Mouse (Mus musculus): Measurements from ENCODE around the gene Hmg20b. TPM values are rescaled to one million over a fixed set of nuclear protein-coding genes. Genes with fewer than 3 reads are reported as not detected.

The Hmg20b gene
- 10 to 100 TPM; 77.8 to 80.1 TPM for total RNA-seq (2023)

GRCm38 (mm10) chr10:81350351-81351063 lies at the start of gene Hmg20b:
TSS of gene Hmg20b (minus strand) at chr10:81350480.

GRCm38 (mm10) chr10:81392781-81393185 lies 42.5 kb upstream of the Hmg20b start, which contains the start of gene Smim24:
TSS of gene Smim24 (plus strand) at chr10:81393051.

GRCm38 (mm10) chr10:81388505-81389055 lies 38.3 kb upstream of the Hmg20b start, which contains the start of gene Gm48552:
TSS of gene Gm48552 (plus strand) at chr10:81389005.

GRCm38 (mm10) chr10:81383802-81384604 lies 33.7 kb upstream of the Hmg20b start, which contains the start of the genes Dohh and Gm48551:
TSS of gene Dohh (plus strand) at chr10:81384428.
TSS of gene Gm48551 (plus strand) at chr10:81384466.

GRCm38 (mm10) chr10:81377793-81378552 lies 27.7 kb upstream of the Hmg20b start, which contains the start of gene Fzr1:
TSS of gene Fzr1 (minus strand) at chr10:81378516.

GRCm38 (mm10) chr10:81365672-81366476 lies 15.6 kb upstream of the Hmg20b start, which contains the start of gene 4930404N11Rik:
TSS of gene 4930404N11Rik (minus strand) at chr10:81365816.

GRCm38 (mm10) chr10:81356991-81357844 lies 6.9 kb upstream of the Hmg20b start, which contains the start of gene Mfsd12:
TSS of gene Mfsd12 (plus strand) at chr10:81357491.

GRCm38 (mm10) chr10:81342686-81343505 lies 7.4 kb downstream of the Hmg20b start, which contains the start of gene Gipc3:
TSS of gene Gipc3 (minus strand) at chr10:81343266.

GRCm38 (mm10) chr10:81328386-81328785 lies 21.9 kb downstream of the Hmg20b start, which contains the start of gene Tbxa2r:
TSS of gene Tbxa2r (plus strand) at chr10:81328731.

GRCm38 (mm10) chr10:81320550-81321347 lies 29.5 kb downstream of the Hmg20b start, which contains the start of gene Cactin:
TSS of gene Cactin (plus strand) at chr10:81321103.

Other genes with a start within 250 kb of the Hmg20b start
- gene Map2k2, start 244.6 kb downstream of the Hmg20b start, total RNA-seq (2023) = 100 to 1,000 TPM; 159 to 177 TPM
- gene Zbtb7a, start 215.3 kb downstream of the Hmg20b start, total RNA-seq (2023) = 100 to 1,000 TPM in 1 of 2 experiments, 10 to 100 TPM in 1; 97.7 to 106 TPM
- 10 to 100 TPM; 70.9 to 76.2 TPM for gene Pias4, start 182.6 kb downstream of the Hmg20b start, total RNA-seq (2023)
- 1,000 to 10,000 TPM; 1,844 to 1,917 TPM for gene Eef2, start 173.8 kb downstream of the Hmg20b start, total RNA-seq (2023)
- gene Dapk3, start 167.5 kb downstream of the Hmg20b start, total RNA-seq (2023) = 10 to 100 TPM; 79.5 to 87.1 TPM
- not detected for gene 4930442H23Rik, start 166.6 kb downstream of the Hmg20b start, total RNA-seq (2023)
- gene Nmrk2, start 148.4 kb downstream of the Hmg20b start, total RNA-seq (2023) = not detected
- not detected for gene Atcay, start 119.6 kb downstream of the Hmg20b start, total RNA-seq (2023)
- 1 to 10 TPM; 3.4 to 4.6 TPM for gene Zfr2, start 117.3 kb downstream of the Hmg20b start, total RNA-seq (2023)
- 10 to 100 TPM; 24.5 to 29.5 TPM for gene Matk, start 97.5 kb downstream of the Hmg20b start, total RNA-seq (2023)
- gene Mrpl54, start 83.5 kb downstream of the Hmg20b start, total RNA-seq (2023) = 100 to 1,000 TPM; 106 to 112 TPM
- 10 to 100 TPM; 32.7 to 50.4 TPM for gene Apba3, start 83.5 kb downstream of the Hmg20b start, total RNA-seq (2023)
- 10 to 100 TPM; 14.0 to 18.9 TPM for gene Tjp3, start 58.9 kb downstream of the Hmg20b start, total RNA-seq (2023)
- gene Pip5k1c, start 57.5 kb downstream of the Hmg20b start, total RNA-seq (2023) = 100 to 1,000 TPM; 130 to 154 TPM
- 10 to 100 TPM; 53.3 to 59.3 TPM for gene Cactin, start 29.4 kb downstream of the Hmg20b start, total RNA-seq (2023)
- gene Tbxa2r, start 21.7 kb downstream of the Hmg20b start, total RNA-seq (2023) = 1 to 10 TPM; 4.6 to 6.0 TPM
- gene Gipc3, start 7.2 kb downstream of the Hmg20b start, total RNA-seq (2023) = under 1 TPM; 0.78 to 0.92 TPM
- gene Mfsd12, start 7.0 kb upstream of the Hmg20b start, total RNA-seq (2023) = 10 to 100 TPM; 11.6 to 13.5 TPM
- gene 4930404N11Rik, start 15.3 kb upstream of the Hmg20b start, total RNA-seq (2023) = 10 to 100 TPM in 1 of 2 experiments, 1 to 10 TPM in 1; 7.8 to 11.0 TPM
- gene Fzr1, start 28.0 kb upstream of the Hmg20b start, total RNA-seq (2023) = 10 to 100 TPM; 47.9 to 55.7 TPM
- gene Dohh, start 33.9 kb upstream of the Hmg20b start, total RNA-seq (2023) = 10 to 100 TPM; 36.0 to 37.0 TPM
- gene Gm48551, start 34.0 kb upstream of the Hmg20b start, total RNA-seq (2023) = 1 to 10 TPM; 1.6 to 4.6 TPM
- 1 to 10 TPM; 4.3 to 5.4 TPM for gene Gm48552, start 38.5 kb upstream of the Hmg20b start, total RNA-seq (2023)
- gene Smim24, start 42.6 kb upstream of the Hmg20b start, total RNA-seq (2023) = 1 to 10 TPM; 5.8 to 9.2 TPM
- gene Nfic, start 105.2 kb upstream of the Hmg20b start, total RNA-seq (2023) = 10 to 100 TPM; 15.0 to 22.8 TPM
- gene Celf5, start 132.2 kb upstream of the Hmg20b start, total RNA-seq (2023) = not detected
- gene Ncln, start 145.9 kb upstream of the Hmg20b start, total RNA-seq (2023) = 100 to 1,000 TPM; 113 to 131 TPM
- 10 to 100 TPM; 78.0 to 83.2 TPM for gene S1pr4, start 149.7 kb upstream of the Hmg20b start, total RNA-seq (2023)
- 1 to 10 TPM; 6.3 to 9.1 TPM for gene Gna15, start 173.7 kb upstream of the Hmg20b start, total RNA-seq (2023)
- gene Gna11, start 194.7 kb upstream of the Hmg20b start, total RNA-seq (2023) = 10 to 100 TPM; 24.4 to 31.5 TPM
- 100 to 1,000 TPM; 336 to 341 TPM for gene Aes, start 209.0 kb upstream of the Hmg20b start, total RNA-seq (2023)
- 1 to 10 TPM; 3.7 to 4.7 TPM for gene Tle2, start 224.1 kb upstream of the Hmg20b start, total RNA-seq (2023)